Mouse (Mus musculus) layer of hippocampus, postnatal 25 days (tissue): ENCODE results near the gene Srl. TPM values are rescaled to one million over a fixed set of nuclear protein-coding genes. Genes with fewer than 3 reads are reported as not detected.
"Not testable (repeated sequence)": the region's sequence is repeated elsewhere in the genome, so short reads cannot be mapped to it uniquely, and the experiment has no call there.

Experiments
- DNase-seq, 2 experiments: peaks; one replicate each; pipeline ENCODE4 v3.0.0; 2022; ENCODE audit warnings: mixed read lengths in 2 of 2, low spot score in 1 of 2; ENCODE audit errors: extremely low spot score in 1 of 2
- total RNA-seq, 2 experiments: library from RNA; stranded (reverse); gene quantifications; 2 replicates each; pipeline ENCODE4 v1.2.3; 2021

Srl gene
- total RNA-seq, 2 experiments from 2014 or later, result 13.9 to 16.7 TPM

DNA sequence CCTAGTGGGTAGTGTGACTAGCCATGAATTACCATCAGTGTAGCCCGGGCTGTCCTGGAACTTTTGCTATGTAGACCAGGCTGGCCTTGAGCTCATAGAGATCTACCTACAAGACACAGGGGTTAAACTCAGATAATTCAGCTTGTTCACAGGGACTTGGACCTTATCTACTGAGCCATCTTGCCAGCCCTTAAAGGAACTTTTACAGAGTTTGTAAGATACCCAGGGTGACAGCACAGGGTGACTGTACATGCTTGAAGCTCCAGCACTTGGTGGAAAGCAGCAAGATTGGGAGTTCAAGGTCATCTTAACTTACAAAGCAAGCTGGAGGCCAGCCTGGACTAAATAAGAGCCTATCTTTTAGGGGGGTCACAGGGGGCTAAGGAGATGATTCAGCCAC is 13.9 kb upstream of the Srl start:
- no peak for DNase-seq

DNA sequence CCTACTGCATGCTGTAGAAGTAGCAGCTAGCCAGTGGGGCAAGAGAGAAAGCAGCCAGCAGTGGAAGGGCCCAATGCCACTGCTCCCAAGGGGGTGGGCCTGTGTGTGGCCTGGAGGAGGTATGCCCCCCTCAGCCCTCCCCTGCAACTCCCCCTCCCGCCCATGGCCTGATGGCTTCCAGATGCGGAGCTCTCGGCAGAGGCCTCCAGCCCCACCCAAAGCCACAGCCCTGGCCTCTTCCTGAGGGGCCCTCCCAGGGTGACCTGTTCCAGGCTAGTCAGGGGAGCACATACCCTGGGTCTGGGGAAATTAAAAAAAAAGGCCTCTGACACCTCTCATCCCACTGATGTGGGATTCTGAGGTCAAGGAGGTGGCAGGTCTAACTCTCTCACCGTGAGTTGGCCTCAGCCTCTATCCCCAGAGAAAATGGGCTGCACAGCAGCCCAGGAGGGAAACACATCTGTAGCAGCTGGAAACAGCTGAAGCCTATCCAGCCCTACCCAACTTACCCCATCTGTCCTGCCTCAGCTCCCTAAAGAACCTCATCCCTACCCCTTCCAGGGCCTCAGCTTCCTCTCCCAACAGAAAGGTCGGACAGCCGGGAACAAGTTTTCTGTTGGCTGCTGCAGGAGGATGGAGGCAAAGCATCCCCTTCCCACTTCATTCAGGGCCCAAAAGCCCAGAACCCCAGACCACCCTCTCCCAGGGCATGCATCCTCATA is 11.4 kb upstream of the Srl start:
- no peak for DNase-seq

DNA sequence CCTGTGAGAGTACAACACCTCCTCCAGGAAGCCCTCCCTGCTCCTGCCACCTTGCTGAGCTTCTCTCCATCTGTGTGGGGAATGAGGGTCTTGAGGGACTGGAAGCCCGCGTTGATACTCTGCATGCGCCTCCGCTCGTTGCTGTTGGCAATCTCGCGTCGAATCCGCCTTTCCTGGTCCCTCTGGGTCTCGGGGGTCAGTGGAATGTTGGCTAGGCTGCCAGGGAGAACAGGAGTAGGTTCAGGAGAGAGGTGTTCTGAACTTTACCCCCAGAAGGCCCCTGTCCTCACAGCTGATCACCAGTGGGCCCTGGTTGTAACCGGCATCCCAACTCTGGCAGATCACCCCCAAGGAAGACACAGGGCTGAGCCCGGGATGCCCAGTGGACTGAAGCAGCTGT is 10.3 kb upstream of the Srl start:
- DNase-seq, result no peak

DNA sequence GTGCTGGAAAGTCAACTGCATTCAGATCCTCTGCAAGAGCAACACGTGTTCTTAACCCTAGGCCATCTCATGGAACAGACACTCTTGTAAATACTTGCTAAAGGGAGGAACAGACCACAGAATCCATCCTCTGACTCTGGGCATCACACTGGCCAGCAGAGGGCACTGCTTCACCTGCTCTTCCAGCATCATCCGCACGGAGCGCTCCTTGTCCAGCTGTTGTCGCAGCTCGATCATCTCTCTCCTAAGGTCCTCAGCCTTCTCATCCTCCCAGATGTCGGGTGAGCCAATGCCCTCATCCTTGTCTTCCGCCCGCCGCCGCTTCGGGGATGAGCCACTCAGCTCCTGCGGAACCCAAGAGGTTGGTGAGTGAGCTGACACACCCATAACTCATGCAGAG is 9.4 kb upstream of the Srl start:
- DNase-seq, result peak; percentile 38 to 65

DNA sequence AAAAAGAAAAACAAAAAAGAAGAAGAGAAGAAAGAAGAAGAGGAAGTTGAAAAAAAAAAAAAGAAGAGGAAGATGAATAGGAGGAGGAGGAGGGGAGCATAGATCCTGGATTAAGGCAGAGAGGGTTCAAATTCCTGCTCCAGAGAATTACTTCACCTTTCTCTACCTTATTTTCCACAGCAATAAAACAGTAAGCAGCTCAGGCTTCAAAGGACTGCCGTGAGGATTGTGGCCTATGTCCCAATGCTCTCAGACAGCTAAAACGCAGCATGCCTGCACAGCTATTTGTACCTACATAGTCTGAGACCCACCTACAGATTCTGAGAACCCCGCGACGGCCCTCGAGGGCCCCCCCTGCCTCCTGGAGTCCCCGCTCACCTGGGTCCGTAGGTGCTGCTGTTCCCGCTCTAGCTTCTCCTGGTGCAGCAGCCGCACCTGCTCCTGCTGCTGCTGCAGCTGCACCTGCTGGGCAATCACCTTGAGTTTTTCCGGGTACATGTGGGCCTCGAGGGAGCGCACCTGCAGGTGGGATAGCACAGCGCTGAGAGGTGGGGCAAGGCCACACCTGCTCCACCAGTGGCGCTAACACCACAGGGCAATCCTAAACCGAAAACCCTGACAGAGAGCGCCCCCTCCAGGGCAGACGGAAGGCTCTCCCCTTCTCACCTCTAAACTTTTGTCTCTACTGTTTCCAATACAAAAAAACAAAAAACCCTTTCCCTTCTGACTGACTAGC is 7.5 kb upstream of the Srl start:
- DNase-seq, result no peak

DNA sequence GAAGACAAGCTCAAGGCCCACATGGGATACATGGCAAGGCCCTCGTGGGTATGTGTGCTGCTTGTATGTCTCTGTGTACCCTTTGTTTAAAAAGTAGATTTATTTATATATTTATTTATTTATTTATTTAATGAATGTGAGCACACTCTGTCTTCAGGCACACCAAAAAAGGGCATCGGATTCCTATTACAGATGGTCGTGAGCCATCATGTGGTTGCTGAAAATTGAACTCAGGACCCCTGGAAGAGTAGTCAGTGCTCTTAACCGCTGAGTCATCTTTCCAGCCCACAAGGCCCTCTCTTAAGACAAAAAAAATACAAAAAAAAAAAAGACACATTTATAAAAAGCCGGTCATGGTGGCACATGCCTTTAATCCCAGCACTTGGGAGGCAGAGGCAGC is 6.0 kb upstream of the Srl start:
- DNase-seq, result no peak

DNA sequence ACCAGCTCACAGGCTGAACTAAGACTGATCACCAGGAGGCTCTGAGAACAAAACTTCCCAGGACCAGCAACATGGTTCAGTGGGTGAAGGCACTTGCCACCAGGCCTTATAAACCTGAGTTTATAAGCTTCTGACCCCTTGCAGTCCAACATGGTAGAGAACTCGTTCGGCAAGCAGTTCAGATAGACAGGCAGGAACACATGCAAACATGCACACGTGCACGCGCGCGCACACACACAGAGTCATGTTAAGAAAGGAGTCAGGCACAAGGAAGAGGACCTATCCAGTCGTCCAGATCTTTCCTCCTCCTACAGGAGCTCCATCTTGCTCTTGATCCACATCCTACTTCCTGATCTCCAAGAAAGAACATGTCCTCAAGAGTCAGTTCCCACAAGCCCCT is 5.2 kb upstream of the Srl start:
- no peak for DNase-seq

DNA sequence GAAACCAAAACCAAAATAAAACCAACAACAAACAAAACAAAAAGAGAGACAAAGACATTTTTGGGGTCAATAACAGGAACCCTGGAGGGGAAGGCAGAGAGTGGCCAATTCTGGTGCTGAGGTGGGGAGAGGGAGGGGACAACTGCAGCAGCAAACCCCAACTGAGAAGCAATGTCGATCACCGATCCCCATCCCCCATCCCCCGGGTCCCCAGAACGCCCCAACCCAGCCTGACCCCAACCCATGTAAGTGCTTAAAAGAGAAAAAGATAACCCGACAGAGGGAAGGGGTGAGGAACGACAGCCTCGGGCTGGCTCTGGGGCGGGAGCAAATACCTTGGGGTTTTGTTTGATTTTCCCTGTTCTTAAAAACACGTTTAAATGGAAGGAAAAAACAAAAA is 3.2 kb upstream of the Srl start:
- DNase-seq, result no peak

DNA sequence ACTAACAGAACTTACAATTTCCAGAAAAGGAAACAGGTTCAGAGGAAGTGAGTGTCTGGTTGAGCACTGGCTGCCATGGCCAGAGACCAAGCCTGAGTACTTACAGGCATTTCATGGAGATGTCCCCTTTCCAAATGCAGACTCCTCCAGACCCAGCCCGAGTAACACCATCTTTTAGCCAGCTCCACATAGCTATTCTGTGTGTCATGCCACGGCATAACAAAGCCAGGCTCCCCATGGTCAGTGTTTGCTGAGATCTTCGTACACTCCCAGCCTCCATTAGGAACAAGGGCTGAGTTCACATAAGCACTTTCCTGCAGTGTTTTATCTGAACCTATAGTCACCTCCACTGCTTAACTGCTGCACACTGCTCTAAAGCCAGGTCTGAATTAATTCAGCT is 1.6 kb upstream of the Srl start:
- DNase-seq, result no peak

DNA sequence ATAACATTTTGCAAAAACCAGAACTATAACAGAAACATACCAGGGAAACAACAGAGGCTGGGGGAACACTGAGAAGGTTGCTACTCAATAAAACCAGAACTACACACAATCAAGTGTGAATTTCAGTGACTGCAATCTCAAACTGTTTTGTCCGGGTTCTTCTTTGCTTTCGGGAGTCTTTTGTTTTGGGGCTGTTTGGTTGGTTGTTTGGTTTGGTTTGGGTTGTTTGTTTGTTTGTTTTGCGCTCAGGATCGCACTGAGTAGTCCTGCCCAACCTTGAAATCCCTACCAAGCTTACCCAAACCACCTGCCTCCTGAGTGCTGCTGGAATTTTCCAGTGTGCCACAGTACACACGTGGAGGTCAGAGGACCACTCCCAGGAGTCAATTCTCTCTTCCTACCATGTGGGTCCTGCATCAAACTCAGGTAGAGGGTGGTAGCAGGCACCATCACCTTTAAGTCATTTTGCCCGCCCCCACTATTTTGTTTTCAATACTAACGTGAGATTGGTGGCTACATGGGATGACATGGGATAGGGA is 689 bp upstream of the Srl start:
- no peak for DNase-seq

DNA sequence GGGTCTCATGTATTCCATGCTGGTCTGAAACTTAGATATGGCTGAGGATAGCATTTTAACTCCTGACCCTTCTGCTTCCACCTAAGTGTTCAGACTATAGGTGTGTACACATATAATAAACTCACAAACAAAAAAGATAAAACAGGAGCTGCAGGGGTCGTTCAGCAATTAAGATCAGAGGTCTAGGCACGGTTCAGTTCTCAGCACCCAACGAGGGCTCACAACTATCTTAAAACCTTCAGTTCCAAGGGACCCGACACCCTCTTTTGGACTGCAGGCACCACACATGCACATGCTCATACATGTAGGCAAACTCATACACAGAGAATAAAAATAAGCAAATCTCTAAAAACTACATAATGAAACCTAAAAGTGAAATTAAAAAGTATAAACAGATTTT is 583 bp downstream of the Srl start:
- DNase-seq, result no peak

DNA sequence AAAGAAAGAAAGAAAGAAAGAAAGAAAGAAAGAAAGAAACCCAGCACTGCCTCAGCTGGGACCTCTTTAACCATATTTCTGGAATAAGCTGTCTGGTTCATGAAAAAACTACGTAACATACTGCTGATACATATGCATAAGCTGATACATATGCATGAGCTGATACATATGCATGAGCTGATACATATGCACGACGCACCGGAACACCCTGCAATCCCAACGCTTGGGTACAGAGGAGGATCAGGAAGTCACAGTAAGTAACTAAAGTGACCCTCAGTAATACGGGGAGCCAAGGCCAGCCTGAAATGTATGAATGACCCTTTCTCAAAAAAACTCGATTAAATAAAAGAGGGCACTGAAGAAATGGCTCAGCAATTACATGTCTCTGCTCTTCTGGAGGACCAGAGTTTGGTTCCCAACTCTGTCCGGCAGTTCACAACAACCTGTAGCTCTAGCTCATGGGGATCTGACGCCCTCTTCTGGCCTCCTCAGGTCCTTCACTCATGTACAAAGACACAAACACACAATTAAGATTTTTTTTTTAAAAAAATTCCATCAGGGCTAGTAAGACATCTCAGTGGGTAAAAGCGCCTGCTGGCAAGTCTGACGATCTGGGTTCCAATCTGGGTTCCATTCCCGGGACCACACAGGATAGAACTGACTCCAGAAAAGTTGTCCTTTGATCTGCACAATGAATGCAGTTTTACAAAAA is 1.4 kb downstream of the Srl start:
- no peak for DNase-seq

DNA sequence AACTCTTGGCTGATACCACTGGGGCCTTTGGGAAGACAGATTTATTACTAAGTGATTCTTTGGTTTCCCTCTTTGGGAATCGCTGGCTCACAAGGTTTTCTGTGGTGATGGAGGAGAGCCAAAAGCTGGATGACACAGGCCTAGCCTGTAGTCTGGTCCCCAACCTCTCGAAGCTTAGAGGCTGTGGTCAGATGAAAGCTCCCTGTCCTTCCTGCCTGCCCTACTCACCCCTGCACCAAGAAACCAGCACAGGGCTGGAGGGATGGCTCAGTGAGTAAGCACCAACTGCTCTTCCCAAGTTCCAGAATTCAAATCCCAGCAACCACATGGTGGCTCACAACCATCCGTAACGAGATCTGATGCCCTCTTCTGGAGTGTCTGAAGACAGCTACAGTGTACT is 2.1 kb downstream of the Srl start:
- DNase-seq, result no peak

DNA sequence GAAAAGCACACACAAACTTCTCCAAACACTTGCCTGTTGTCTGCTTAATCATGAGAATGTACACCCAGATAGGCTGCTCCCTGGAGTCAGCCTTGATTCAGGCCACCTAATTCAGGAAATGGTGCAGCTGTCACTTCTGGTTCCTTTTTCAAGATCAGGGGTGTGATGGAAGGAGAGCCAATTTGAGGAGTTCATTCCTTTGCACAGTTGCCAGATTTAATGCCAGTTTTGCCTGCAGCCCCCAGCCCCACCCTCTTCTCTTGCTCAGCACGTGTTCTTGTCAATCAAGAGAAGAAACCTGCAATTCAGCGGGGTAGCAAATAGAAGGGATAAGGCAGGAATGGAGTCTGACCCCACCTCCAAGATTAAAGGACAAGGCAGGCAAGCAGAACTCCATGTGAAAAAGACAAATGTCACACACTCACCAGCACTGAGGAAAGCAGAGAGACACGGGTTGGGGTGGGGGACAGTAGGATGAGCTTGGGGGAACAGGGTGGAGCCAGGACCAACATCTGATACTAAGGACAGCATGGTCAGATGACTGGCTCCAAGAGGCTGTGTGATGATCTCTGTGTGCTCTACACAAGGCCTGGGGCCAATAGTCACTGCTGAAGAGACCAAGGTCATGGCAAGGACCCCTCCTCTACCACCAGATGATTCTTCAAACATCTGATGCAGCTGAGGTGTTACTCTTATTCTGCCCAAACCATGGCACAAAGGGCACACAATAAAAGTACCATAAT is 3.8 kb downstream of the Srl start:
- no peak for DNase-seq

DNA sequence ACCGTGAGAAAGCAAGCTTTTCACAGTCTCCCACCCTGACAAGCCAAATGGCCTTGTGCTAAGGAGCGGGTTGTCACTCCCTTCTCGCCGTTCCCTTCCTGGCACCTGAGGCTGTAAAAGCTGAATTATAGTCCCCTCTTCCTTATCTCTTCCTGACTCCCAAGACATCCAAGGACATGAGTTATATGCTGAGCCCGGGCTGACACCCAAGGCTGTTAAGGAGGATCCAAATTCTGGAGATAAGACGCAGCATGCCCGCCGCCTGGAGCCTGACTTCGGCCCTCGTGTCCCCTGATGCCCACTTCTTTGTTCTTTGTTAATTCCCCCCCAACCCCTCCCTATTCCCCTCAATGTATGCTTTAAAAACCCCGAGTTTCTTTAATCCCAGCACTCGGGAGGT is 14.2 kb downstream of the Srl start:
- DNase-seq, result not testable (repeated sequence)

DNA sequence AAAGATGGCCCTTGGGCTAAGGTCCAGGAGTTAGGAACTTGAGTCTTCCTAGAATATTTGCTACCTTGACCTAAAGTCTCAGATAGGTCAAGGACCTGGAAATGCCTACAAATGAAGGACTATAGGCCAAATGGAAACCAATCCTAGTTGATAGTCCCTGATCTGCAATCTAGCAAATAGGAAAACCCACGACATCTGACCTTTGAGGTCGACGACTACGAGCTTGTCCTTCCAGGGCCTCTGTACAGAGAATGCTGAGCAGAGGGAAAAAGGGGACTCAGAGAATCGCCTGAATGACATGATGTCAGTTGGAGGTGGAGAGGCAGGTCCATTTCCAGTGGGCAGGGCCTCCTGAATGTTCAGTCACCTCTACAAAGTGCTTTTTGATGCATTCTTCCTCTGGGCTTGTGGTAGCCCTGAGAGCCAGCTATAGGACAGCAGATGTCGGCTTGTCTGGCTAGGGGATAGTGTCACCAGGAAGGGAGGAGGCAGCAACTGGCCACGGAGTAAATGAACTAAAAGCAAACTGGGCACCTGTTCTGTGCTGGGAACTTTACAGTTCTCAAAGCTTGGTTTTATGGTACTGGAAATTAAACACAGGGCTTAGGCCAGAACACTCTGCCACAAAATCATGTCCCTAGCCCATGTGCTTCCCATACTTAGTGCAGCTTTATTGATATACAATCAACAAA is 18.2 kb downstream of the Srl start:
- no peak for DNase-seq

DNA sequence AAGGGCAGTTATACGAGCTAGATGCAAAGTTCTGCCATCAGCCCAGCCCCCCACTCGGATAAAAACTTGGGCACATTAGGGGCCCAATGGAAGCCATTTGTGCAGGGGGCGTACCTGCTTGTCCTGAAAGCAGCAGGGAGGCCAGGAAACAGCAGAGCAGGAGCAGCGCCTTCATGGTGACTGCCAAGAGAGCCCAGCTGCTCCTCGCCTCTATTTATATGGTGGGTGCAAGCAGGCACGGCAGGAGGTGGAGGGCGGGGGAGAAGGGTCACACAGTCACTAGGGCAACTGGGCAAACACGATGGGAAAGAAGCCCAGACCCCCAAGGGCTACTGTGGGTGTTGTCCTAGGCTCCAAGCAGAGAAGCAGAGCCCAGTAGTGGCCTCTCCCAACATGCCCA is 18.7 kb downstream of the Srl start:
- no peak for DNase-seq

DNA sequence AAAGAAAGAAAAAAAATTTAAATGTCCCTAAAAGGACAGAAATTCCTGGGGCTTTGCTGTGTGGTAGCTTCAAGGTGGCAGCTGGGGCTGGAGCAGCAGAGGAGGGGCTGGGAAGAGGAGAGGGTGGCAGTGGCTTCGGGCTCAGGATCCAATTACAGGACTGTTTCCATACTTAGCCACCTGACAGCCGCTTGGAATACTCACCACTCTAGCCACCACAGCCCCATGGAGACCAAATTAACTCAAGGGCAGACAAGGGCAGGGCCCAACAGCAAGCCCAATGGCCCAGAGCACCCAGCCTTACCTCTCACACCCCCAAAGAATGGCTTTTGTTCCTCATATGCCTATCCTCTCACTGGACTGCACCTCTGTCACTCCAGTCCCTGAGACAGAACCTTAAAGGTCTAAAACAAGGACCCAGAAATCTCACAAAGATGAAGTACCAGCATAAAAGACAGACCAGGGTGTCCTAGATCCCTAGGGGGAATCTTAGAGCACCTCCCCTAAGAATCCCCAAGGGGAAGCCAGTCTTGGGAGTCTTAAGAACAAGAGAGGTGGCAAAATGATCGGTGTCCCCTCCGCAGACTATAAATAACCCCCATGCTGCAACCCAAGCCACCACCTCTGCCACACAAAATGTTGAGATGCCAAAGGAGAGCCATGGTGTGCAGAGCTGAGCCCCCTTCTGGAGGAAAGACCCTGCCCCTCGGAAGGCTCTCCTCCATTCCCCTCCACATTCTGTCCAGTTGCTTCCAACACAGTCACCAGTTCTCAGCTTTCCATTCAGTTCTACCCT is 19.7 kb downstream of the Srl start:
- no peak for DNase-seq

DNA sequence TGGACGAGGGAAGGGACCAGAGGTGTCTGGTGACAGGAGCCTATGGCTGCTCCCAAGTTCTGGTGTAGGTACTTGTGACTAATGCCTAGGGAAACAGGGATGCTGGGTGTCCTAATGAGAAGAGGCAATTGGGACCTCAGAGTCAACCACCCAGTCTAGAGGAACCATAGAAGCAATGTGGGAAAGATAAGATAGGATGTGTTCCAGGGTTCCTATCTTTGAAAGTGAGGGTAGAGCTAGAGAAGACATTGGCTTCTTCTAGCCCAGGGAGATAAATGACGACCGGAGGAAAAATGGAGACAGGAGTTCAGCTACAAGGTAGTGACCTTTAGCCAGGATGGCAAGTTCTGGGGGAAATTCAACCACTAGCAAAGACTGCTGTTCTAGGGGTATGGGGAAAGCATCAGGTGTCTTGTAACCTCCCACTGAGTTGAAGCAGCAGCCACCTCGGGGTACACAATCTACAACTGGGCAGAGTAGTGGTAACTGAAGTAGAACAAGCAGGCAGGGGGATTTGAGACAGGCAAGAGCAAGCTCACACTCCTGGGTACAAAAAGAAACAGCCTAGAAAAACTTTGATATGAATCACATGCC is 20.4 kb downstream of the Srl start:
- DNase-seq, result no peak
